Mouse (Mus musculus): ENCODE data around the gene Hist2h3c1.
"Not testable (repeated sequence)": the region's sequence is repeated elsewhere in the genome, so short reads cannot be mapped to it uniquely, and the experiment has no call there.

Gene Hist2h3c1

DNA sequence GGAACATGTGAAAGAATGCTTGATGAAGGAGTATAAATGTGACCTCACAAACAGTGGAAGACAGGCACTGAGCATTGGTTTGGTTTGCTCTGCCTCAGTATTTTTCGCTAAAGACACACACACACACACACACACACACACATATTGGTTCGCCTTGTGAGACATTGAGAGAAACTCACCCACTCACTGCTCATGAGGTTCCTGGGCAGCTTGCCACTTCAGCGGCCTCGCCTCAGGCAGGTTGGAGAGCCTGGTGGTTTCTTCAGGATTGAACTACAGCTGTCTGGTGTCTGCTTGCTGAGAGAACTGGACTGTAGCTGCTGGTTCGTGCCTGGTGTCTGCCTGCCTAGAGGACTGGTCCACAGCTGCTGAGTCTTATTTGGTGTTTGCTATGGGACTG lies 13.7 kb downstream of the Hist2h3c1 start:
- DNase-seq (ENCODE audit: low spot score): no peak

DNA sequence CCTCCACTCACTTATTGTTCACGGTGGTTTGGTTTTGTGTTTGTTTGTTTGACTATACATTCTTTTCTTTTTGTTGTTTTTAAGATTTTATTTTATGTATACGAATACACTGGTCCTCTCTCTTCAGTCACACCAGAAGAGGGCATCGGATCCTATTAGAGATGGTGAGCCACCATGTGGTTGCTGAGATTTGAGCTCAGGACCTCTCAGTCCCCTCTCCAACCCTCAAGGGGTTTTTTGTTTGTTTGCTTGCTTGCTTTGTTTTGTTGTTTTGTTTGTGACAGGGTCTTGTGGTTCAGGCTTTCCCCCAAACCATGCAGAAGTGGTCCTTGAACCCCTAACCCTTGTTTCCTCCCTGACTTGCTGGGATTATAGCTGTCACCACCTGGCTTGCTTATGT lies 15.1 kb downstream of the Hist2h3c1 start:
- no peak for DNase-seq (ENCODE audit: low spot score)

DNA sequence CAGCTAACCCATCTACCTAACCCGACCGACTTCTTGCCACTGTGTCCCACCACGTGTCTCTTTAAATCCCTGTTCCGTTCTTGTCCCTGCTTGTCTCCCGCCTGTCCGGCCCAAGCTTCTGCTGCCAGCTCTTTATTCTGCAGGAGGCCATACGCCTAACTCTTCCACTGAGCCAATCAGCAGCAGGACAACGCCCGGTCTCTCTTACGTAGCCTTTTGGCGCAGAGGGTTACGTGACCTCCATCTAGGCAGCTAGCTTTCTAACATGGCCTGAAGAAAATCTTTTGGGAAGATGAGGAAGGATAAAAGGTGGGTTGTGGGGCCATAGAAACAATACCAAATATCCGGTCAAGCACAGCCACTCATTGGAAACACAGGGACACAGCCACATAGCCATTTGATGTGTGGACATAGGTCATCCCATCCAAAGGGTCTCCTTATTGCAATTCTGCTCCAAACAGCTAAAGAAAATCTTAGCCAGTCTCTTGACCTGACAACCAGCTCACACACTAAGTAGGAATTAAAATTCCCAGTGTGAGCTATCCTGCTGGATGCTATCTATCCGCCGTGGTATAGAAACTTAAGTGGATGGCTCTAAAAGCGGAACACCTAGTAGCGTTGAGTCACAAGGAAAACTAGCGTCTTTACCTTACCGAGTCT lies 15.9 kb downstream of the Hist2h3c1 start:
- DNase-seq (ENCODE audit: low spot score): peak; percentile 68

DNA sequence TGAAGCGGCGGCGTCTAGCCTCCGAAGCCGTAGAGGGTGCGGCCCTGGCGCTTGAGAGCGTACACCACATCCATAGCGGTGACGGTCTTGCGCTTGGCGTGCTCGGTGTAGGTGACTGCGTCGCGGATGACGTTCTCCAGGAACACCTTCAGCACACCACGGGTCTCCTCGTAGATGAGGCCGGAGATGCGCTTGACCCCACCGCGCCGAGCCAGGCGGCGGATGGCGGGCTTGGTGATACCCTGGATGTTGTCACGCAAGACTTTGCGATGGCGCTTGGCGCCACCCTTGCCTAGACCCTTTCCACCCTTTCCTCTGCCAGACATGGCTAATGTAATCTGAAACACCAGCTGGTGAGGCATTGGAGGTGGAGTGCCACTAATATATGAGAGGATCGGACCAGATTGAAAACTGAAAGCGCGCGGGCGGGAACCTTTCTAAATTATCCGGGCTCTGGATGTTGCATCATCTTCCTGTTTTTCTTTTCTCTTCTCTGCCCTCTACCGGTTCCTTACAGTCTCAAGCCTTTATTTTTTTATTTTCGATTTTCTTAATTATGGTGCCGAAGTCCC lies 16.6 kb downstream of the Hist2h3c1 start, which contains the start of gene Hist2h4:
TSS of gene Hist2h4 (minus strand) at position 333 of the 572 bp plus-strand sequence.
- DNase-seq (ENCODE audit: low spot score): peak; percentile 94

DNA sequence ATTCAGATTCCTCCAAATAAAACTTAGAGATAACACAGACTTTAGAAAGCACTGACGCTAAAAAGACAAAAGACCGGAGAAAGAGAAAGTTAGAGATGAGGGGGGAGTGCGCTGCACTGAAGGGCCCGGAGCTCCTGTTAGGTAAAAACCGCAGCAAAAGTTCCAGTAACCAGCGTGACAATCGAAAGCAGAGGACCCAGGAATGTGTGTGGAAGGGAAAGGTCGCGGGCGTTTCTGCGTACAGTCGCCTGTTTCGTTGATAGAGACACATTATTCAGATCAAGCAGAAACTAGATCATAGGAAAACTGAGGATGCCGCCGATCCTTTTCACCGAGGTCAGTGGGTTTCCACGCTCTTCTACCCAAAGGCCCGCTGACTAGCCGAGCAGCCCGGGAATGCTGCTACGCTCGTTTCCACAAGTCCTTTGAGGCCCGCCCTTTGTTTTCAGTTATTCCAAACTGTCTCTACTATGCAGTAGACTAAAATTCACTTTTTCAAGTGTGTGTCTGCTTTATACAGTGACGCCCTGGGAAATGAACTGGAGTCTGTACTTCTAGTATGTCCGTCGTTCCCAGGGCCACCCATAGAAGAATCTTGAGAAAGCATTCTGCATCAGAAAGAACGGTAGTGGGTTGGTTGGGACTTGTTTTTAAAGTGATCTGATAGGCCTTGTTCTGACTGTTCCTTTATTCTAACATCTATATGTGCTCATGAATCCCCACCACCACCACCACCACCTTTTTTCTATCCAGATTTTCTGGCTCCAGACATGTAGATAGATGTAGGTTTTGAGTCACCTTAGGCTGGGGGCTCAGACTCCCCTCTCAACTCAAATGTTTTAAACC lies 17.3 kb downstream of the Hist2h3c1 start:
- peak; percentile 44 for DNase-seq (ENCODE audit: low spot score)

DNA sequence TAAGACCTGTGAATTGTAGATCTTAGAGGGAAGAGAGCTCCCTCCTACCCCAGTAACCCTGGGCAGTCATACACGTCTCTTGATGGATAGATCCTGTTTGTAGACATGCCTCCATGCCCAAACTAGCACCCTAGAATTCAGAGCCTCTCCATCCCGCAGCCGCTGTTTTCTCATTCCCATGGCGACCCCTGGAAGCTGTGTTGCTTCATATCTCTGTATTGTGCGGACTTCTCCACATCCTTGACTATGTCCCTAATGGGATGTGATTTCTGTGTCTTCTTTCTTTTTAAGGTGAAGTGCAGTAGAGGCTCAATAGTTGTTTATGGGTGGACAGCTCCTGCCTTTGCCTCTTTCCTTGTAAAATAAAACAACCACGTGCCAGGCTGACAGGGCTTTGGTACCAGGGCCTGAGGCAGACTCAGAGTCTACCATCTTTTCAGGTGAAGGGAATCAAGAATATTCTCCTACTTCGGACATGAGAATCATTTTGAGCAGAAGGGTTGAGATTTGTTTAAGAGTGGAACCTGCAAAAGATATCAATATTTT lies 18.0 kb downstream of the Hist2h3c1 start:
- DNase-seq (ENCODE audit: low spot score): no peak

DNA sequence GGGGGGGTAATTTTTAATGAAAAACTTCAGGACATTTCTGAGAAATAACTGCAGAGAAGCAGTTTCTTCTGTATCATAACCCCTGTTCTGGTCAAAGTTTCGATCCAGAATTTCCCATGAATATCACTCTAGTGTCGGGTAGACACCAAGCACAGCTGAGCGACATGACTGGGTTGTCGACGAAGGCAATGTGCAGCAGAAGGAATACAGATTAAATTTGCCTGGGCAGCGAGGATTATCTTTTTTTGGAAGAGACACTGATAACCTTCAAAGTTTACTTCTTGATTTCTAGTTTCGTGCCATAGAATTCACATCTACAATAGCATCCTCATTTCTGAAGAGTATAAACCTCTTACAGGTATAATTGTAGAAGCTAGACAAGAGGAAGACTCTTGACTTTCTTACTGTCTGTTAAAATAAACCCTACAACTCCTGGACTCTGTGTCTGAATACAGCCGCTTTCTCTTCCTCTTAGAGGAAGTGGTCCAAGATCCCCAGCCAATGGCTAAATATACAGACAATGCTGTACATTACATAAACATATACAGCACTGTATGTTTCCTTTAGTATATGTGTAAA lies 19.7 kb downstream of the Hist2h3c1 start:
- DNase-seq (ENCODE audit: low spot score): no peak

DNA sequence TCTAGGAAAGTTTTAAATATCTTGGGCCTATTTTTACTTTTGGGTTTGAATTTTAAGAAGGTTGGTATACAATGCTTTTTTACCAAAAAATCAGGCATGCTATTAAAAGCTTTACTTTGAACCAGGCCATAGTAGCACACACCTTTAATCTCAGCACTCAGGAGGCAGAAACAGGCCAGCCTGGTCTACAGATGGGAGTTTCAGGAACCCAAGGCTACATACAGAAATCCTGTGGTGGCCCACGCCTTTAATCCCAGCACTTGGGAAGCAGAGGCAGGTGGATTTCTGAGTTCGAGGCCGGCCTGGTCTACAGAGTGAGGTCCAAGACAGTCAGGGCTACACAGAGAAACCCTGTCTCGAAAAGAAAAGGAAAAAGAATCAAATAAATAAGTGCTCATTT lies 21.1 kb downstream of the Hist2h3c1 start:
- no peak for DNase-seq (ENCODE audit: low spot score)

DNA sequence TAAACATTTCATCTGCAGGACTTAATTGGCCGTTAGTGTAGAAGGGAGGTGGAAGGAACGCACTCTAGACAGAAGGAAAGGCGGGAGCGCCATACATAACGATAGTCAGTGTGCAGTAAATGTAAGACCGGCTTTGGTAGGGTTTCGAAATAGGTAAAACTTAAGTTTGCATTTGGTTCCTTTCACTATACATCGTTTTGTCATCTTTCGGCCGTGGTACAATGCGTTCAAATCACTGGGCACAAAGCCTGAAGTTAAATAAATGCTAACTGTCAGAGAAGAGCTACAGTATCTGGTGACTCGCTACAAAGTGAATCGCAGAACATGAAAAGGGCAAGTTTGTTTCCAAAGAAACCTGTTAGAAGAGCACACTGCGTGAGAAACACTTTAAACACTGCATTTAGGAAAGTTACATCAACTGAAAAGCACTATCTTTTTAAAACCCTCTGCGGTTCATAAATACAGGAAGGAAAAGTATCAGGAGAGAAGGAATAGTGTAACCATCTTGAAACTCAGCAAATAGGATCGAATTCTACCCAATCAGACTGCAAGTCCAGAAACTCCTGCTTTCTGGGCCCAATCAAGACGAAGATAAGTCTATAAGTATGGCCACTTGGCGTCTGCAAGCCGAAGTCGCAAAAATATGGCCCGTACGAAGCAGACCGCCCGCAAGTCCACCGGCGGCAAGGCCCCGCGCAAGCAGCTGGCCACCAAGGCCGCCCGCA lies 21.7 kb downstream of the Hist2h3c1 start, which contains the start of gene Hist2h3b:
TSS of gene Hist2h3b (plus strand) at position 604 of the 725 bp plus-strand sequence.
- peak; percentile 67 for DNase-seq (ENCODE audit: low spot score)

DNA sequence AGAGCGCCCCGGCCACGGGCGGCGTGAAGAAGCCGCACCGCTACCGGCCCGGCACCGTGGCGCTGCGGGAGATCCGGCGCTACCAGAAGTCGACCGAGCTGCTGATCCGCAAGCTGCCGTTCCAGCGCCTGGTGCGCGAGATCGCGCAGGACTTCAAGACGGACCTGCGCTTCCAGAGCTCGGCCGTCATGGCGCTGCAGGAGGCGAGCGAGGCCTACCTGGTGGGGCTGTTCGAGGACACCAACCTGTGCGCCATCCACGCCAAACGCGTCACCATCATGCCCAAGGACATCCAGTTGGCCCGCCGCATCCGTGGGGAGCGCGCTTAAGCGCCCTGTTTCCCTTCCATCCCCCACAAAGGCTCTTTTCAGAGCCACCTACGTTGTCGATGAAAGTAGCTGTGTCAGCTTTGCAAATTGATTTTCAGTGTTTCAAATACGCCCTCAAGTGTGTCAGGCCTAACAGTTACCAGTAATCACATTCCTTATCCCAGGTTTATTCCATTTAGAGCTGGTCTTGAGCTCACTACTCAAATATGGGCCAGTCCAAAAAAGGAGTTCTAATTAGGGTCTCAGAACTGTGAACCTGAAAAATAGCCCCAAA lies 22.4 kb downstream of the Hist2h3c1 start:
- DNase-seq (ENCODE audit: low spot score): not testable (repeated sequence)

DNA sequence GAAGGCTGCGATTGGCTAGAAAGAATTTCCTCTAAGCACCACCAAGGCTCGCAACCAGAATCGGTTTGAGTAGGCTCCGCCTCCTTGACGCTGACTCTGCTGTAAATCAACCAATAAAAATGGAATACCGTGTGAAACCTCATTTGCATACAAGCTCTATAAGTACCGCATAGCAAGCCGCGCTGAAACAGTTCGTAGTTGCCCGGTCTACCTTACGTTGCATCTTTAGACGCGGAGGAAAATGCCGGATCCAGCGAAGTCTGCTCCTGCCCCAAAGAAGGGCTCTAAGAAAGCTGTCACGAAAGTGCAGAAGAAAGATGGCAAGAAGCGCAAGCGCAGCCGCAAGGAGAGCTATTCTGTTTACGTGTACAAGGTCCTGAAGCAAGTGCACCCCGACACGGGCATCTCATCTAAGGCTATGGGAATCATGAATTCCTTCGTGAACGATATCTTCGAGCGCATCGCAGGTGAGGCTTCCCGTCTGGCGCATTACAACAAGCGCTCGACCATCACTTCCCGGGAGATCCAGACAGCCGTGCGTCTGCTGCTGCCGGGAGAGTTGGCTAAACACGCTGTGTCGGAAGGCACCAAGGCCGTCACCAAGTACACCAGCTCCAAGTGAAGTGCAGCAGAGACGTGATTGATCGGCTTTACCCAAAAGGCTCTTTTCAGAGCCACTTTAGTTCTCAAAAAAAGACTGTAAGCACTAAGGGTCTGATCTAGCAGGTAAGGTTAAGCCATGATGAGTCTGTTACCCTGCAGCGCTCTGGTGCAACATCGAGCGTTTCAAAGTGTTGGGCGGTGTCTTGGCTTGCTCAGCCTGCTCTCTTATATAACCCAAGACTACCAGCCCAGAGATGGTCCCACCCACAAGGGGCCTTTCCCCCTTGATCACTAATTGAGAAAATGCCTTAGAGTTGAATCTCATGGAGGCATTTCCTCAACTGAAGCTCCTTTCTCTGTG lies 23.3 kb downstream of the Hist2h3c1 start, which contains the start of gene Hist2h2bb:
TSS of gene Hist2h2bb (plus strand) at position 242 of the 964 bp plus-strand sequence.
- DNase-seq (ENCODE audit: low spot score): peak; percentile 63

DNA sequence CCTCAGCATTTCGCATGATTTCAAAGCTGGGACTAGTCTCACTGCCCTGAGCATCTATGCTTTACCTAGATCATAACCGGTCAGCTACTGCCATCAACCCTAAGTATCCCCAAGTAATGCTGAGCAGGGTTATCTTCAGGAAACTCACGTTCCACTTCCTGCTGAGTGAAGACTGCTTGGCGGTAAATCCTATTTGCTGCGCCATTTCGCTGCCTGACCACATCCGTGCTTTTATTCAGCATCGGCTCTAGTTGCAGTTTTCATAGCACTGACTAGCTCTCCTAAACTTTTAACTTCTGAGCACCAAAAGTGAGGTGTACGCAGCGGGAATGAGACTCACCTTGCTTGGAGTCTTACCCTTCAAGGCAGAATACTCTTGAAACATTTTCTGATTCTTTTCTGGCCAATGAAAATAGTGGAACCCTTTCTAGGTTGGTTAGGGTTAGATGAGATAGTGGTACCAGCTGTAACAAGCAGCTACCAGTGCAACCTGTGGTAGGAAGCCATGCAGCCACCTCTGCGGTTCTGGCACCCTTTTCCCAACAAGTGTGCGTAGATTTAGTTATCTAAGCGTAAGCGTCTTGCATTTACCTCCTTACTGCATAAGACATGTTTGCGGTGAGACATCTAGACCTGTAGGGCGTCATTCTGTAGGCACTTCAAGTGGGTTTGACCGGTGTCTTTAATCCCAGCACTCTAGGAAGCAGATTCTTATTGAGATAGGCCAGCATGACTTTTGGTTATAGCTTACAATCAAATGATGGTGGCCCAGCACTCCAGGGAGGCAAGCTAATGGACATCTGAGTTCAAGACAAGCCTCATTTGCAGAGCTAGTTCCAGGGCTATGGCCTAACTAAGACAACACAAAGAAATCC lies 27.3 kb downstream of the Hist2h3c1 start:
- no peak for DNase-seq (ENCODE audit: low spot score)

DNA sequence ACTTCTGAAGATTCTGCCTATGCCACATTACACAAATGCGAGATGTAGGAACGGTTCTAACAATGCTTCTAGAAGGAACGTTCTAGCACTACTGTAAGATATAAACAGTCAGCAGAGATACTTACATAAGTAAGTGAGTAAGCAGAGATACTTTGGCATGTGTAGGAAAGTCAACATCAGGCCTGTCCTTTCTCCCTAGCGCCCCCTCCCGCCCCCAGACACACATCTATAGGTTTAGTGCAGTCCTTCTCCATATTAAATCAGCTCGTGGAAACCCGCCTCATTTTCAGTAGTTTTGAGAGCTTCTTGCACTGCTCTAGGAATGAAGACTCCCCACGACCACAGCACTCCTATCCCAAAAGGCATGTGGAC lies 30.9 kb downstream of the Hist2h3c1 start:
- peak; percentile 30 for DNase-seq (ENCODE audit: low spot score)

DNA sequence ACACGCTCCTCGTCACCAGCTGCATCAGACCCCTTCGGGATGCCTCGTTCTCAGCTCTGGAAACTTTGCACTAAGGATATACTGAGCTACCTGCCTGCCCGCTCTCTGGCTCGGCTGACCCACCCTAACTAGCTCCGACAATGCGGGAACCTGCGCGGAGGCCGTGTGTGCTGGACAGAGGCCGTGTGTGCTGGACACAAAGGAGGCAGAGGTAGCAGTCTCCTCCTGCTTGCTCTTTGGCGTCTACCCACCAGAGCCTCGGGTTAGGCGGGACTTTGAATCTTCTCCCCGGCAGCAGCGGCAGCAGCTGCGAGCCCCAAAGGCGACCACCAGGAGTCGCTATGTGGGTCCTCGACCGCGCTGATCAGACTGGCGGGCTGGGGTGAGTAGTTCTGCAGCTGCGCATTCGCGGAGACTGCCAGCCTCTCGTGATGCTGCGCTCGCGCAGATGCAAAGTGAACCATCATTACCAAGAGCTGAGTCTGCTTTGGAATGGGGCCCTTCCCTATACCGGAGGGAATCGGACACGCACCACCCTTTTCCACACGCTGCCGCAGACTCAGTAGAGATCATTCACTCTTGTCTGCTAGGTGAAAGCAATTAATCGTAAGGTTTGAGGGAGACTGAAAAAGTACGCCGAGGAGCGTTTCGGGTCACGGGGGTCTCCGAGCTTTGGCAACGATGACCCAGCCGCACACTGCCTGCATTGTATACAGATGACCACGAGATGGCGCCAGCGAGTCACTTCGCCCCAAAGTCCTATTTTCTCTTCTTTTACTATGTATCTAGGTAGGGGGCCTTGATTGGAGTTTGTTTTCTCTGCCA lies 31.5 kb downstream of the Hist2h3c1 start:
- peak; percentile 85 for DNase-seq (ENCODE audit: low spot score)

DNA sequence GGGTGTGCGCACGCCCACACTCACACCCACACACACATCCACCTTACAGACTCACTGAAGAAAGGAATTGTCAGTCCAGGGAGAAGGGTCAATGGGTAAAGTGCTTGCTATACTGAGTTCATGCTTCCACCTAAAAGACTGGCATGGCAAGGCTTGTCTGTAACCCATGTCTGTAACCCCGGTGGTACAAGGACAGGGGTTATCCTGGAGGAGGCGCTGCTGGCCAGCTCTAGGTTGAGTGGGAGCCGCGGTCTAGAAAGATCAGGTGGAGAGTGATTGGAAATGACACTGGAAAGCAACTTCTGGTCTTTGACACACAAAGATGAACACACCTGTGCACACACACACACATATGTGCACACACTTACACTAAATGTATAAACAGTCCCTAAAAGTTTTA lies 34.2 kb downstream of the Hist2h3c1 start:
- no peak for DNase-seq (ENCODE audit: low spot score)

DNA sequence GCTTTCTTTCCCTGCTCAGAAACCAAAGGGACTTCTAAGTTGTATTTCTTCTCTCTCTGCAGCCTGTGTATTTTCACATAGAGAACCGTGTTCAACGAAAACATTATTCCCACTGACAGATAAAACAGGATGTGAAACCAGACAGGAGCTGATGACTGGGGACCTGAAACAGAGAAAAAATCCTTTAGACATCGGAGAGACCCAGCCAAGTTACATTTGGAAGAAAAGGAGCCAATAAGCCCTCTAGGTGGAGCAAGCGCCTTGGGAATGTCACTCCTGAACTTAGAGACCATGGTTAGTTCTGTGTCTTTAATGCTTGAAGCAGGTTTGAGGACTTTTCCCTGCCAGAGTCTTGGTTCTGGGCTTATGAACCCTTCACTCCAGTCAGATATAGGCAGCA lies 38.0 kb downstream of the Hist2h3c1 start:
- DNase-seq (ENCODE audit: low spot score): no peak

DNA sequence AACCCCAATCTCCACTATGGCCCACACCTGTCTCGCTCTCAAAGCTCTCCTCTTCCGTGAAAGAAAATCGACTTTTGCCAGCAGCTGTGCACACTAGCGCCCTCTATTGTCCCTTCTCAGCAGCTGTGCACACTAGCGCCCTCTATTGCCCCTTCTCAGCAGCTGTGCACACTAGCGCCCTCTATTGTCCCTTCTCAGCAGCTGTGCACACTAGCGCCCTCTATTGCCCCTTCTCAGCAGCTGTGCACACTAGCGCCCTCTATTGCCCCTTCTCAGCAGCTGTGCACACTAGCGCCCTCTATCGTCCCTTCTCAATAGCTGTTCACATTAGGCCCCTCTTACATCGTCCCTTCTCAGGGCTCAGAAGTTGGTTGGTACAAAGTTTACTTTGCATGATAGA lies 40.8 kb downstream of the Hist2h3c1 start:
- DNase-seq (ENCODE audit: low spot score): not testable (repeated sequence)

DNA sequence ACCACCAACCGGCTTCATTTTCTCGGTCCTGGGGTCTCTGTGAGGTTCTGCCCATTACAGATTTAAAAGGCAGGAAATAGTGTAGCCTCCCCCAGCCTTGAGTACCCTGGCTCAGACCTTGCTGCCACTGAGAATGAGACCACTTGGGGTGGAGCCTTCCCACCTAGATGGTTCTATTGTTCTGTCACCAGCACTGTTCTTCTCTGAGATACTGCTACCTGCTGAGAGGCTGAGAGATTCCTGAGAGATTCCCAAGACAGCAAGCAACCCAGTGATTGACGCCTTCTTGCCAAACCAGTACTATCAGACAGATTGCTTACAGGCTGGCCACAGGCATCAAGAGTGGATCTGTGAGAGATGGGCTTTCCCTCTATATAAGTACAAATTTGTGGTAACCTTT lies 42.7 kb downstream of the Hist2h3c1 start:
- no peak for DNase-seq (ENCODE audit: low spot score)
